Mouse (Mus musculus): Measurements from ENCODE around the gene Rin3. TPM values are rescaled to one million over a fixed set of nuclear protein-coding genes. Genes with fewer than 3 reads are reported as not detected.

Rin3 gene
- polyA plus RNA-seq, 1 experiment from 2014 or later, result 17.7 TPM

- no peaks in the 10 kb centered on the region for H3K9me3 ChIP-seq (ENCODE audit: low read length)
- TF ChIP-seq EP300 (IDR thresholded peaks at IDR 0.05) (no peak), CTCF (IDR thresholded peaks at IDR 0.05) (no peak)
- H3K4me3 ChIP-seq (ENCODE audit: low read depth, low read length), result no peak overlapping the region
- WGBS, result 53% methylated on average over 9 of the region's 9 CpGs
- H3K4me1 ChIP-seq (ENCODE audit: insufficient read depth, low read depth, low read length), result peaks cover 35% of the 10 kb centered on the region
- ATAC-seq (peak; percentile 8; the same call in 1 of the 2 replicates), DNase-seq (ENCODE audit: low spot score) (no peak)
- no peak overlapping the region for H3K4me2 ChIP-seq (replicated peaks; ENCODE audit: low read depth, low read length)
- peak overlapping the region; percentile 82 for H3K27ac ChIP-seq (ENCODE audit: low read length)
- no peaks in the 10 kb centered on the region for H3K27me3 ChIP-seq (replicated peaks; ENCODE audit: insufficient read depth, low read length)
- no peaks in the 10 kb centered on the region for H3K36me3 ChIP-seq (ENCODE audit: insufficient read depth, low read length)
- H3K9ac ChIP-seq (replicated peaks; ENCODE audit: low read depth), result no peak overlapping the region
Measured at GRCm38 (mm10) chr12:102302322-102302721, 19.5 kb downstream of the Rin3 start.

GRCm38 (mm10) chr12:102302831-102303351, 20.0 kb downstream of the Rin3 start:
- H3K4me3 ChIP-seq (ENCODE audit: low read depth, low read length), result no peak overlapping the region
- no peaks in the 10 kb centered on the region for H3K27me3 ChIP-seq (replicated peaks; ENCODE audit: insufficient read depth, low read length)
- WGBS, result 43% methylated on average over 4 of the region's 4 CpGs
- H3K4me1 ChIP-seq (ENCODE audit: insufficient read depth, low read depth, low read length), result peaks cover 37% of the 10 kb centered on the region
- ATAC-seq (peak; percentile 88), DNase-seq (ENCODE audit: low spot score) (peak; percentile 92)
- peak overlapping the region; percentile 82 for H3K27ac ChIP-seq (ENCODE audit: low read length)
- H3K9me3 ChIP-seq (ENCODE audit: low read length), result no peaks in the 10 kb centered on the region
- TF ChIP-seq CTCF (IDR thresholded peaks at IDR 0.05) (no peak), EP300 (IDR thresholded peaks at IDR 0.05) (peak; percentile 88; the same call in 1 of the 2 replicates)
- no peak overlapping the region for H3K9ac ChIP-seq (replicated peaks; ENCODE audit: low read depth)
- no peaks in the 10 kb centered on the region for H3K36me3 ChIP-seq (ENCODE audit: insufficient read depth, low read length)
- no peak overlapping the region for H3K4me2 ChIP-seq (replicated peaks; ENCODE audit: low read depth, low read length)

GRCm38 (mm10) chr12:102303867-102304266, 21.0 kb downstream of the Rin3 start:
- no peak for TF ChIP-seq EP300 (IDR thresholded peaks at IDR 0.05)
- TF ChIP-seq CTCF (IDR thresholded peaks at IDR 0.05), result no peak
- peak; percentile 65 for DNase-seq (ENCODE audit: low spot score)
- ATAC-seq, result no peak
- H3K27me3 ChIP-seq (replicated peaks; ENCODE audit: insufficient read depth, low read length), result no peaks in the 10 kb centered on the region
- peak overlapping the region; percentile 82 for H3K27ac ChIP-seq (ENCODE audit: low read length)
- H3K9ac ChIP-seq (replicated peaks; ENCODE audit: low read depth), result no peak overlapping the region
- no peaks in the 10 kb centered on the region for H3K9me3 ChIP-seq (ENCODE audit: low read length)
- H3K4me1 ChIP-seq (ENCODE audit: insufficient read depth, low read depth, low read length), result peaks cover 44% of the 10 kb centered on the region
- no peak overlapping the region for H3K4me2 ChIP-seq (replicated peaks; ENCODE audit: low read depth, low read length)
- 18% methylated on average over 7 of the region's 7 CpGs for WGBS
- H3K4me3 ChIP-seq (ENCODE audit: low read depth, low read length), result no peak overlapping the region
- no peaks in the 10 kb centered on the region for H3K36me3 ChIP-seq (ENCODE audit: insufficient read depth, low read length)

DNA sequence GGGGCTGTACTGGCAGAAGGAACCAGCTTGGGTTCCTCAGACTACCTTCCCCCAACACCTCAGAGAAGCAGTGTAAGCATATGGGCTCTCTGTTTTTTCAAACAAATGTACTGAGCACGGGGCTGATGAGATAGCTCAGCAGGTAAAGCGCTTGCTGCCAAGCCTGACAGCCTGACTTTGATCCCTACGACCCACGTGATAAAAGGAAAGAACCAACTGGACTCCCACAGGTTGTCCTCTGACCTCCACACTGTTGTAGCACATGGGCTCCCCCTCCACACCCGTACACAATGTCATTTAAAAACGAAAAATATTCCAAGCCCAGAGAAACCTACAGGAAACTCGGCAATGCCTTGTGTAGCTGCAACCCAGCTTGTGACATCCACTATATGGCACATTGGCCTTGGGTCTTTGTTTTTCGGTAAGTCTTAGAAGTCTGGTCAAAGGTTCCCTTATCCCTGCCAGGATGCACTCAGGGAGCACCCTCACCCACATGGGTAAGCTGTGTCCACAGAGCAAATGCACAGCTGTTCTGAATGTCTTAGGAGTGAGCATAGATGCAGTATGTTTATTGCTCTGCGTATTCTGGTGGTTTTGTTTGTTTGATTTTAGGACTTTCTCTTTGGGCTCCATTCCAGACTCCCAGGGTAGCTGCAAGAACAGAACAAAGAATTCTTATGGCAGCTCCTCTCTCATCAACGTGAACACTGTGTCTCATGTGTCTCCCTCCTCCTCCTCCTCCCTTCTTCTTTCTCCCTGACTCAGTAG, 22.4 kb downstream of the Rin3 start:
- Histone ChIP-seq H3K4me3 (ENCODE audit: low read depth, low read length) (no peak overlapping the region), H3K4me2 (replicated peaks; ENCODE audit: low read depth, low read length) (no peak overlapping the region), H3K36me3 (ENCODE audit: insufficient read depth, low read length) (0 out of 2 replicates have a peak, but pooled peaks cover 3% of the 10 kb centered on the region), H3K4me1 (ENCODE audit: insufficient read depth, low read depth, low read length) (peaks cover 50% of the 10 kb centered on the region), H3K9me3 (ENCODE audit: low read length) (no peaks in the 10 kb centered on the region), H3K27me3 (replicated peaks; ENCODE audit: insufficient read depth, low read length) (no peaks in the 10 kb centered on the region), H3K27ac (ENCODE audit: low read length) (peak overlapping the region; percentile 82), H3K9ac (replicated peaks; ENCODE audit: low read depth) (no peak overlapping the region)
- ATAC-seq, result no peak
- DNase-seq (ENCODE audit: low spot score), result peak; percentile 53
- TF ChIP-seq EP300 (IDR thresholded peaks at IDR 0.05), result no peak
- TF ChIP-seq CTCF (IDR thresholded peaks at IDR 0.05), result no peak
- WGBS, result 39% methylated on average over 10 of the region's 10 CpGs

GRCm38 (mm10) chr12:102308001-102308456, 25.2 kb downstream of the Rin3 start:
- DNase-seq (ENCODE audit: low spot score), result no peak
- WGBS, result 20% methylated on average over 6 of the region's 6 CpGs
- Histone ChIP-seq H3K4me3 (ENCODE audit: low read depth, low read length) (no peak overlapping the region), H3K4me1 (ENCODE audit: insufficient read depth, low read depth, low read length) (peaks cover 38% of the 10 kb centered on the region), H3K27ac (ENCODE audit: low read length) (peak overlapping the region; percentile 74), H3K9ac (replicated peaks; ENCODE audit: low read depth) (no peak overlapping the region), H3K27me3 (replicated peaks; ENCODE audit: insufficient read depth, low read length) (no peaks in the 10 kb centered on the region), H3K9me3 (ENCODE audit: low read length) (no peaks in the 10 kb centered on the region), H3K36me3 (ENCODE audit: insufficient read depth, low read length) (0 out of 2 replicates have a peak, but pooled peaks cover 3% of the 10 kb centered on the region), H3K4me2 (replicated peaks; ENCODE audit: low read depth, low read length) (no peak overlapping the region)
- ATAC-seq, result peak; percentile 83
- TF ChIP-seq EP300 (IDR thresholded peaks at IDR 0.05) (no peak), CTCF (IDR thresholded peaks at IDR 0.05) (0 out of 2 replicates have a peak, but pooled peaks have one; percentile 1)

GRCm38 (mm10) chr12:102308457-102309011, 25.7 kb downstream of the Rin3 start:
- TF ChIP-seq CTCF (IDR thresholded peaks at IDR 0.05), result no peak
- TF ChIP-seq EP300 (IDR thresholded peaks at IDR 0.05), result peak; percentile 48; the same call in 1 of the 2 replicates
- no peak overlapping the region for H3K4me2 ChIP-seq (replicated peaks; ENCODE audit: low read depth, low read length)

More at GRCm38 (mm10) chr12:102308457-102309011, 25.7 kb downstream of the Rin3 start:
- ATAC-seq (peak; percentile 82), DNase-seq (ENCODE audit: low spot score) (peak; percentile 96)
- H3K36me3 ChIP-seq (ENCODE audit: insufficient read depth, low read length), result 0 out of 2 replicates have a peak, but pooled peaks cover 3% of the 10 kb centered on the region
- no peak overlapping the region for H3K4me3 ChIP-seq (ENCODE audit: low read depth, low read length)
- 39% methylated on average over 16 of the region's 16 CpGs for WGBS
- peaks cover 35% of the 10 kb centered on the region for H3K4me1 ChIP-seq (ENCODE audit: insufficient read depth, low read depth, low read length)
- H3K9me3 ChIP-seq (ENCODE audit: low read length), result no peaks in the 10 kb centered on the region
- H3K9ac ChIP-seq (replicated peaks; ENCODE audit: low read depth), result no peak overlapping the region
- H3K27ac ChIP-seq (ENCODE audit: low read length), result peak overlapping the region; percentile 74
- no peaks in the 10 kb centered on the region for H3K27me3 ChIP-seq (replicated peaks; ENCODE audit: insufficient read depth, low read length)

Data from lung, postnatal 0 days (tissue).